Mouse (Mus musculus) heart, embryonic 12.5 days (tissue): ENCODE results near the gene Col24a1. TPM values are rescaled to one million over a fixed set of nuclear protein-coding genes. Genes with fewer than 3 reads are reported as not detected.

Experiments
- ATAC-seq: fragments of 200-750 bp; cut with Nextera tagmentation; 2 replicates; pipeline ENCODE4 v1.8.0; 2017; ENCODE audit warnings: moderate TSS enrichment, moderate library complexity; ENCODE audit not compliant: insufficient number of reproducible peaks, low FRiP score
- H3K27ac ChIP-seq: fragments of 300-500 bp; sonication (generic); 2 replicates; pipeline ENCODE4 v1.5.1; 2016; ENCODE audit warnings: mild to moderate bottlenecking, moderate library complexity; ENCODE audit not compliant: poor library complexity, severe bottlenecking
- H3K27me3 ChIP-seq: fragments of 300-500 bp; sonication (generic); replicated peaks from 2 replicates; pipeline ENCODE4 v1.6.1; 2016; ENCODE audit warnings: mild to moderate bottlenecking, moderate library complexity
- H3K36me3 ChIP-seq: fragments of 300-500 bp; sonication (generic); 2 replicates; pipeline ENCODE4 v1.6.1; 2016; ENCODE audit warnings: mild to moderate bottlenecking, moderate library complexity
- H3K4me1 ChIP-seq: fragments of 300-500 bp; sonication (generic); replicated peaks from 2 replicates; pipeline ENCODE4 v1.6.1; 2016; ENCODE audit warnings: mild to moderate bottlenecking
- H3K4me2 ChIP-seq: fragments of 300-500 bp; sonication (generic); 2 replicates; pipeline ENCODE4 v1.6.1; 2016; ENCODE audit warnings: mild to moderate bottlenecking, moderate library complexity
- H3K4me3 ChIP-seq: fragments of 300-500 bp; sonication (generic); 2 replicates; pipeline ENCODE4 v1.5.1; 2016; ENCODE audit warnings: mild to moderate bottlenecking
- H3K9ac ChIP-seq: fragments of 300-500 bp; sonication (generic); 2 replicates; pipeline ENCODE4 v1.6.1; 2016; ENCODE audit warnings: mild to moderate bottlenecking, moderate library complexity
- H3K9me3 ChIP-seq: fragments of 300-500 bp; sonication (generic); replicated peaks from 2 replicates; pipeline ENCODE4 v1.6.1; 2016; ENCODE audit warnings: mild to moderate bottlenecking, moderate library complexity
- WGBS: fragments of 180-500 bp; shearing (Covaris S2); methylation state at CpG from one replicate; pipeline ENCODE4 v1.1.7; 2016; 5-methylcytosine and 5-hydroxymethylcytosine counted together
- polyA plus RNA-seq: library from polyadenylated mRNA; unstranded; fragments of >200 nt; fragmentation: Nextera tagmentation; extraction: Ambion mirVana; gene quantifications from 2 replicates; pipeline ENCODE4 v1.2.1, GENCODE M21; 2016

Col24a1 gene
- polyA plus RNA-seq, 1 experiment from 2014 or later = 0.80 TPM

GRCm38 (mm10) chr3:145599059-145599458, 306.8 kb downstream of the Col24a1 start:
- no peak for ATAC-seq
- peaks cover 69% of the 10 kb centered on the region for H3K36me3 ChIP-seq
- no peak overlapping the region for H3K4me3 ChIP-seq
- peaks cover 12% of the 10 kb centered on the region for H3K4me1 ChIP-seq
- no peaks in the 10 kb centered on the region for H3K27me3 ChIP-seq
- H3K9me3 ChIP-seq = no peaks in the 10 kb centered on the region
- no peak overlapping the region for H3K9ac ChIP-seq
- 91% methylated on average over 7 of the region's 7 CpGs for WGBS
- H3K4me2 ChIP-seq = no peak overlapping the region
- H3K27ac ChIP-seq = no peak overlapping the region

GRCm38 (mm10) chr3:145600801-145601200, 308.5 kb downstream of the Col24a1 start:
- no peak for ATAC-seq
- H3K27me3 ChIP-seq = no peaks in the 10 kb centered on the region
- H3K4me1 ChIP-seq = peaks cover 12% of the 10 kb centered on the region
- H3K9ac ChIP-seq = no peak overlapping the region
- no peak overlapping the region for H3K27ac ChIP-seq
- no peaks in the 10 kb centered on the region for H3K9me3 ChIP-seq
- WGBS = 57% methylated on average over 6 of the region's 6 CpGs
- no peak overlapping the region for H3K4me2 ChIP-seq
- no peak overlapping the region for H3K4me3 ChIP-seq
- H3K36me3 ChIP-seq = peaks cover 70% of the 10 kb centered on the region

GRCm38 (mm10) chr3:145601345-145601744, 309.1 kb downstream of the Col24a1 start:
- peaks cover 70% of the 10 kb centered on the region for H3K36me3 ChIP-seq
- WGBS = 78% methylated on average over 6 of the region's 6 CpGs

More at GRCm38 (mm10) chr3:145601345-145601744, 309.1 kb downstream of the Col24a1 start:
- Histone ChIP-seq H3K4me2 (no peak overlapping the region), H3K27me3 (no peaks in the 10 kb centered on the region), H3K9ac (no peak overlapping the region), H3K27ac (no peak overlapping the region), H3K4me1 (peaks cover 12% of the 10 kb centered on the region), H3K9me3 (no peaks in the 10 kb centered on the region), H3K4me3 (no peak overlapping the region)
- ATAC-seq = no peak

Other genes starting within 250 kb of the Col24a1 start
- 0.05 and 0.06 TPM in 2 replicates for gene Clca2, start 193.0 kb upstream of the Col24a1 start, polyA plus RNA-seq
- 13.0 and 15.6 TPM in 2 replicates for gene Odf2l, start 173.9 kb upstream of the Col24a1 start, polyA plus RNA-seq